Mouse (Mus musculus) megakaryocyte, embryonic 14.5 days (primary cell): ENCODE results near the gene Cnppd1. TPM values are rescaled to one million over a fixed set of nuclear protein-coding genes. Genes with fewer than 3 reads are reported as not detected.

ENCODE experiments used
- H3K27me3 ChIP-seq: replicated peaks from 2 replicates; pipeline ENCODE3; 2012; ENCODE audit warnings: inconsistent platforms
- H3K36me3 ChIP-seq: replicated peaks from 2 replicates; pipeline ENCODE3; 2012; ENCODE audit warnings: low read length, inconsistent platforms, mixed read lengths
- H3K4me1 ChIP-seq: 2 replicates; pipeline ENCODE4 v1.6.1; 2012; ENCODE audit warnings: inconsistent platforms
- H3K4me3 ChIP-seq: replicated peaks from 2 replicates; pipeline ENCODE3; 2012; ENCODE audit warnings: moderate library complexity, mild to moderate bottlenecking, inconsistent platforms
- H3K9me3 ChIP-seq: 2 replicates; pipeline ENCODE4 v1.6.1; 2012; ENCODE audit warnings: inconsistent platforms
- FLI1 ChIP-seq: IDR thresholded peaks from 2 replicates; pipeline ENCODE4 v1.6.1; 2012; ENCODE audit warnings: low read length, inconsistent platforms, mixed read lengths
- GATA1 ChIP-seq: IDR thresholded peaks from 3 replicates; pipeline ENCODE4 v1.6.1; 2012; ENCODE audit warnings: mixed read lengths, low read length, inconsistent platforms, borderline replicate concordance
- polyA plus RNA-seq: library from polyadenylated mRNA; stranded (reverse); fragments of >175 nt; gene quantifications from 2 replicates; pipeline ENCODE4 v1.2.3, GENCODE M21; 2012; ENCODE audit warnings: low replicate concordance; ENCODE audit not compliant: insufficient read depth

Gene Cnppd1
- polyA plus RNA-seq, 1 experiment = 34.3 TPM

GRCm38 (mm10) chr1:75148727-75149126 lies 6.2 kb upstream of the Cnppd1 start:
- Histone ChIP-seq H3K4me3 (no peak overlapping the region), H3K36me3 (peaks cover 65% of the 10 kb centered on the region), H3K9me3 (no peaks in the 10 kb centered on the region), H3K4me1 (peaks cover 20% of the 10 kb centered on the region), H3K27me3 (no peaks in the 10 kb centered on the region)
- TF ChIP-seq GATA1 = no peak
- TF ChIP-seq FLI1 = no peak

DNA sequence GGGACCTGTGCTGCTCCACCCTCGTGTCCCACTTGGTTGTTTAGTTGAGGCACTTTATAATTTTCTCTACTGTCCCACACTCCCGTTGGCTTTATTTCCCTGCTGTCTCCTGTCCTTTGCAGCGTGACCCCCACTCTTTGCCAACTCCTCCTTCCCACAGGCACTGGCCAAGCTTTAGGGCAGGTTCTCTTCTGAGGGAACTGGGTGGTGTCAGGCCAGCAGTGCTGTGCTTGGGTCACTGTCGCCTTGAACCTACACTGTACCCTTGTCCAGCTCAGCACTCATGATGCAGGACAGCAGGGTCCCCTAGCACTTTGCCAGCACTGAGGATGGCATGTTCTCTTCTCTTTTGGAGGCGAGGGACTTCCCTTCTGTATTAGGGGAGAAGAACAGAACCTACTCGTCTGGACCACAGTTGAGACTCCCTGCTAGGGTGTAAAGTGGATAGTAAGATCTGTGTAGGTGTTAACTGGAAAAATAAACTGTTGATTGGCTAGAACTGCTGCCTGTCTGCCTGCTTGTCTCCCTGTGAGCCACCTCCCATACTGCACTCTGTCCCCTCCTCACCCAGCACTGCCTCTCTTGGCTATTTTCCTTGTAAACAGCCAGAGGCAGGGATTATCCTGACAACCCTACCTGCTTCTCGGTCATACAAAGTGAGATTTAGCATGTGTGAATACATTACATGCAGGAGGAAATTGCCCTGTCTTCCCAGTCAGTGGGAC lies 5.1 kb upstream of the Cnppd1 start:
- H3K4me3 ChIP-seq = no peak overlapping the region
- H3K9me3 ChIP-seq = no peaks in the 10 kb centered on the region
- no peak for TF ChIP-seq FLI1
- TF ChIP-seq GATA1 = no peak
- no peaks in the 10 kb centered on the region for H3K27me3 ChIP-seq
- peaks cover 67% of the 10 kb centered on the region for H3K36me3 ChIP-seq
- peaks cover 28% of the 10 kb centered on the region for H3K4me1 ChIP-seq

DNA sequence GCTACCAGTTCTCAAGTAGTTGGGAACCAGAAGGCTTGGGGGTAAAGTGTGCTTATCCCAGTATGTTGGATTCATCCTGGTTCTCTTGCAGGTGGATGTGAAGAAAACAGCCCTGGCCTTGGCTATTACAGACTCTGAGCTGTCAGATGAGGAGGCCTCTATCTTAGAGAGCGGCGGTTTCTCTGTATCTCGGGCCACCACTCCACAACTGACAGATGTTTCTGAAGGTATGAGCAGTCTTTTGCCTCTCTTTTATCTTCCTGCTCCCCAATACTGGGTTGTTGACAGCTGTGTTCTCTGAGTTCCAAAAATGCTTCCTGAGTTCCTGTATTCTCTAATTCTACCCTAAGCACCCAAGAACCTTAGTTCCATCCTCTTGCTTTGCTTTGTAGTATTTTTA lies 3.1 kb upstream of the Cnppd1 start:
- Histone ChIP-seq H3K36me3 (peaks cover 69% of the 10 kb centered on the region), H3K9me3 (no peaks in the 10 kb centered on the region), H3K4me3 (no peak overlapping the region), H3K4me1 (peaks cover 31% of the 10 kb centered on the region), H3K27me3 (no peaks in the 10 kb centered on the region)
- TF ChIP-seq FLI1 (no peak), GATA1 (no peak)

DNA sequence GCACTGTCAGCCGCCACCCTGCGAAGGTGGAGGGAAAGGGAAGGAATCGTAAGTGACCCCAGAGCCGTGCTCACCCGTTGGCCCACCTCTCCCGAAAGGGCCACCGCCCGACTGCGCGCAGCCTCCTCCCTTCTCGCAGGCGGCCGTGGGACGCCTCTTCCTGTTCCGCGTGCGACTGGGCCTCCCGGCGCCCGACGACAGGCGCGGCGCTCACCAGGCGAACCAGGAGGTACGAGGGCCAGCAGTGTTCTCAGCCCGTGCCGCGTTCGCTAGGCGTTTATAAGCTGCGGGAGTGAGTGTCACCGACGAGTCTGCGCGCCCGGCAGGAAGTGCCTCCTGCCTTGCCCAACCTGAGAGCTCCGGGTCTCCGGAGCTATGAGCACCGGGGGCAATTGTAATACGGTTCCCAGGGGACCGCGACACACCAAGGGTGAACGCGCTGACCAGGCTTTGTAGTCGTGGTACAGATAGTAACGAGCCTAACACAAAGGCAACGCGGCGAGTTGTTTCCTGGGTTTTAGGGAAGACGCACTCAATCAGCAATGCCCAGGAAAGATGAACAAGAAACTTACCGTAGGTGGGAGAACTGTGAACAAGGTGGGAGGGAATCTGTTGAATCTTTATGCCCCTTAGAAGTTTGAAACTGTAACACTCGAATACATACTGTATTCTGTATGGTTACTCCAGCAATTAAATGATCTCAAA lies 873 bp downstream of the Cnppd1 start:
- no peak for TF ChIP-seq GATA1
- TF ChIP-seq FLI1 = no peak
- Histone ChIP-seq H3K4me3 (peak overlapping the region; percentile 99), H3K27me3 (no peaks in the 10 kb centered on the region), H3K4me1 (peaks cover 55% of the 10 kb centered on the region), H3K36me3 (peaks cover 71% of the 10 kb centered on the region), H3K9me3 (no peaks in the 10 kb centered on the region)

DNA sequence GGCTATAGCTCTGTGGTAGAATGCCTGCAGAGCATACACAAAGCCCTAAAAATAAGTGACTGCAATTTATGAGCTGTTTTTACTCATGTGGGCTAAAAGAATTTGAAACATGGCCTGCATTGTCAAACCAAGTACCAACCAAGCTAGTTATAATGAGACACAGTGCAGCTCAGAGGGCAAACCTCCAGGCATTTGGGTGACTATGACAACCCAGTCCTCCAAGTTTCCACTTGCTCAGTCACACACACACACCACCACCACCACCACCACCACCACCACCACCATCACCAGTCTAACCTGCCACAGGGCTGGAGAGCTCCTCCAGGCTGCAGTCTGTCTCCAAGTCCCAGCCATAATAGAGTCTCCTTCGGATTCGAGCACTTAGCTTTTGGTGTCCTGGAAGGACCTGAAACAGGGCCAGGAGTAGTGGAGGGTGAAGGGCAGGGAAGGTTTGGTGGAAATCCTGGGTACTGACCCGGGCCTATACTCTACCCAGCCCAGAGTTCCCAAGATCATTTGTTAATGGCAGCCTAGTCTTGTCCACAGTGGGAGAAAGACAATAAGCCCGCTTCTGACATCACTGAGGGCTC lies 1.8 kb downstream of the Cnppd1 start:
- Histone ChIP-seq H3K36me3 (peaks cover 71% of the 10 kb centered on the region), H3K27me3 (no peaks in the 10 kb centered on the region), H3K4me1 (peaks cover 57% of the 10 kb centered on the region), H3K9me3 (no peaks in the 10 kb centered on the region), H3K4me3 (peak overlapping the region; percentile 99)
- TF ChIP-seq FLI1 (no peak), GATA1 (no peak)

- Histone ChIP-seq H3K4me3 (no peak overlapping the region), H3K9me3 (no peaks in the 10 kb centered on the region), H3K27me3 (peaks cover 3% of the 10 kb centered on the region), H3K36me3 (peaks cover 62% of the 10 kb centered on the region), H3K4me1 (peaks cover 40% of the 10 kb centered on the region)
- no peak for TF ChIP-seq FLI1
- TF ChIP-seq GATA1 = no peak
Observed at GRCm38 (mm10) chr1:75138448-75138847, 4.1 kb downstream of the Cnppd1 start.

GRCm38 (mm10) chr1:75136730-75137129 lies 5.8 kb downstream of the Cnppd1 start:
- H3K4me1 ChIP-seq = peaks cover 35% of the 10 kb centered on the region
- H3K36me3 ChIP-seq = peaks cover 62% of the 10 kb centered on the region
- H3K4me3 ChIP-seq = no peak overlapping the region
- peaks cover 13% of the 10 kb centered on the region for H3K27me3 ChIP-seq
- H3K9me3 ChIP-seq = no peaks in the 10 kb centered on the region
- no peak for TF ChIP-seq FLI1
- TF ChIP-seq GATA1 = no peak

DNA sequence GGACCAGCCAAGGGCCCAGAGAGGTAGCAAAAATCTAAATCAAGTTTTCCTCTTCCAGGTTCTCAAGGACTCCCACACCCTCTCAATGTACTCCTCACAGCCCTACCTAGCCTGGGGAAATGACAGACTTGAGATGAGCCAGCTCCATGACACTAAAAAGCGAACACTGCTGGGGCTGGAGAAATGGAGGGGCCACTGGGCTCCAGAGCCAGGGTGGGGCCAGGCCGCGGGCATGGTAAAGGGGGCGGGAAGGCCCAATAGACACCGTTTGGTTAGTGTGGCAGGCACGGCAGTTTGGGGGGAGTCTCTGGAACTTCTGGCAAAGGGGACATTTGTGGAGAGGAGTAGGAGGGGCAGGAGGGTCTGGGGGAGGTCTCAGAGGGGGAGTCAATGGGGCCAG lies 6.2 kb downstream of the Cnppd1 start:
- TF ChIP-seq GATA1 (no peak), FLI1 (no peak)
- peaks cover 13% of the 10 kb centered on the region for H3K27me3 ChIP-seq
- H3K9me3 ChIP-seq = no peaks in the 10 kb centered on the region
- no peak overlapping the region for H3K4me3 ChIP-seq
- H3K4me1 ChIP-seq = peaks cover 35% of the 10 kb centered on the region
- H3K36me3 ChIP-seq = peaks cover 62% of the 10 kb centered on the region

GRCm38 (mm10) chr1:75133421-75134207 lies 8.9 kb downstream of the Cnppd1 start, which contains the start of gene Slc23a3:
Gene Slc23a3 (minus strand): TSS chr1:75133890.
- H3K4me3 ChIP-seq = no peak within 1 kb of the TSS
- H3K27me3 ChIP-seq = peaks cover 22% of the 10 kb centered on the region
- no peaks in the 10 kb centered on the region for H3K9me3 ChIP-seq
- H3K4me1 ChIP-seq = peaks cover 19% of the 10 kb centered on the region
- TF ChIP-seq GATA1 (no peak), FLI1 (no peak)
- peaks cover 41% of the 10 kb centered on the region for H3K36me3 ChIP-seq
